Mouse (Mus musculus) hindbrain, embryonic 16.5 days (tissue): ENCODE results near the gene Sult1a1. TPM values are rescaled to one million over a fixed set of nuclear protein-coding genes. Genes with fewer than 3 reads are reported as not detected.

Experiments
- ATAC-seq: fragments of 200-750 bp; cut with Nextera tagmentation; 2 replicates; pipeline ENCODE4 v1.8.0; 2017; ENCODE audit warnings: moderate TSS enrichment, moderate library complexity
- H3K27ac ChIP-seq: fragments of 300-500 bp; sonication (generic); 2 replicates; pipeline ENCODE4 v1.5.1; 2014; ENCODE audit warnings: low read depth, mild to moderate bottlenecking, control low read depth, low read length, moderate library complexity
- H3K27me3 ChIP-seq: fragments of 300-500 bp; sonication (generic); replicated peaks from 2 replicates; pipeline ENCODE4 v1.6.1; 2014; ENCODE audit warnings: low read length; ENCODE audit not compliant: control insufficient read depth, insufficient read depth
- H3K36me3 ChIP-seq: fragments of 300-500 bp; sonication (generic); 2 replicates; pipeline ENCODE4 v1.6.1; 2014; ENCODE audit warnings: mild to moderate bottlenecking, low read length, moderate library complexity, mixed read lengths; ENCODE audit not compliant: control insufficient read depth, insufficient read depth
- H3K4me1 ChIP-seq: fragments of 300-500 bp; sonication (generic); 2 replicates; pipeline ENCODE4 v1.6.1; 2014; ENCODE audit warnings: low read depth, low read length; ENCODE audit not compliant: control insufficient read depth, insufficient read depth
- H3K4me2 ChIP-seq: fragments of 300-500 bp; sonication (generic); 2 replicates; pipeline ENCODE4 v1.6.1; 2014; ENCODE audit warnings: mild to moderate bottlenecking, low read length, control low read depth, moderate library complexity
- H3K4me3 ChIP-seq: fragments of 300-500 bp; sonication (generic); 2 replicates; pipeline ENCODE4 v1.5.1; 2014; ENCODE audit warnings: mild to moderate bottlenecking, low read length, control low read depth, moderate library complexity
- H3K9ac ChIP-seq: fragments of 300-500 bp; sonication (generic); 2 replicates; pipeline ENCODE4 v1.6.1; 2014; ENCODE audit warnings: low read depth, mild to moderate bottlenecking, control low read depth, low read length, moderate library complexity
- H3K9me3 ChIP-seq: fragments of 300-500 bp; sonication (generic); 2 replicates; pipeline ENCODE4 v1.6.1; 2014; ENCODE audit warnings: mild to moderate bottlenecking, low read length, moderate library complexity; ENCODE audit not compliant: control insufficient read depth
- WGBS: fragments of 180-500 bp; shearing (Covaris S2); extraction: QIAGEN DNeasy Blood & Tissue Kit; methylation state at CpG from one replicate; pipeline ENCODE4 v1.1.7; 2014; 5-methylcytosine and 5-hydroxymethylcytosine counted together
- polyA plus RNA-seq: library from polyadenylated mRNA; unstranded; fragments of >200 nt; fragmentation: Nextera tagmentation; extraction: Ambion mirVana; gene quantifications from 2 replicates; pipeline ENCODE4 v1.2.1, GENCODE M21; 2015

Gene Sult1a1
- polyA plus RNA-seq, result 11.9 and 12.0 TPM in 2 replicates

- 75% methylated on average over 1 of the region's 1 CpGs for WGBS
- no peaks in the 10 kb centered on the region for H3K9me3 ChIP-seq
- no peaks in the 10 kb centered on the region for H3K27me3 ChIP-seq
- no peak for ATAC-seq
- no peak within 1 kb of the TSS for H3K4me3 ChIP-seq
- H3K27ac ChIP-seq, result peak within 1 kb of the TSS; percentile 44; the same call in 1 of the 2 replicates
- H3K36me3 ChIP-seq, result peaks cover 16% of the 10 kb centered on the region; the same call in 1 of the 2 replicates
- H3K9ac ChIP-seq, result peak within 1 kb of the TSS; percentile 41; the same call in 1 of the 2 replicates
- no peak within 1 kb of the TSS for H3K4me2 ChIP-seq
- H3K4me1 ChIP-seq, result no peaks in the 10 kb centered on the region
Observed at GRCm38 (mm10) chr7:126676207-126676606, at the start of gene Sult1a1. Sult1a1 (minus strand) TSS chr7:126676432.

- peaks cover 4% of the 10 kb centered on the region; the same call in 1 of the 2 replicates for H3K9me3 ChIP-seq
- H3K27me3 ChIP-seq, result no peaks in the 10 kb centered on the region
- no peak overlapping the region for H3K27ac ChIP-seq
- no peaks in the 10 kb centered on the region for H3K4me1 ChIP-seq
- 78% methylated on average over 5 of the region's 5 CpGs for WGBS
- H3K4me2 ChIP-seq, result no peak overlapping the region
- H3K4me3 ChIP-seq, result no peak overlapping the region
- no peaks in the 10 kb centered on the region for H3K36me3 ChIP-seq
- no peak overlapping the region for H3K9ac ChIP-seq
- no peak for ATAC-seq
Observed at GRCm38 (mm10) chr7:126725667-126726066, 49.4 kb upstream of the Sult1a1 start.

DNA sequence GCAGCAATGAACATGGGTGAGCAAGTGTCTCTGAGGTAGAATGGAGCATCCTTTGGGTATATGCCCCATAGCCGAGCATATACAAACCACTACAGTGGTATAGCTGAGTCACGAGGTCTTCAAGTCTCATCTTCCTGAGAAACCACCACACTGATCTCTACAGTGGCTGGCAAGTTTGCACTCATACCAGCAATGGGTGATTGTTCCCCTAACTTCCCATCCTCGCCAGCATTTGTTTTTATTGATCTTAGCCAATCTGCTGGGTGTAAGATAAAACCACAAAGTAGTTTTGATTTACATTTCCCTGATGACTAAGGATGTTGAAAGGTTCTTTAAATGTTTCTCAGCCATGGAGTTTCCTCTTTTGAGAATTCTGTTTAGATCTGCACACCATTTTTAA lies 48.8 kb upstream of the Sult1a1 start:
- no peaks in the 10 kb centered on the region for H3K4me1 ChIP-seq
- no peak overlapping the region for H3K4me3 ChIP-seq
- no peak for ATAC-seq
- H3K27ac ChIP-seq, result no peak overlapping the region
- no peaks in the 10 kb centered on the region for H3K36me3 ChIP-seq
- H3K9me3 ChIP-seq, result peaks cover 4% of the 10 kb centered on the region; the same call in 1 of the 2 replicates
- 77% methylated on average over 3 of the region's 3 CpGs for WGBS
- no peak overlapping the region for H3K4me2 ChIP-seq
- H3K27me3 ChIP-seq, result no peaks in the 10 kb centered on the region
- H3K9ac ChIP-seq, result no peak overlapping the region

GRCm38 (mm10) chr7:126721635-126722034 lies 45.4 kb upstream of the Sult1a1 start:
- ATAC-seq, result no peak
- H3K36me3 ChIP-seq, result no peaks in the 10 kb centered on the region
- no peak overlapping the region for H3K27ac ChIP-seq
- H3K4me1 ChIP-seq, result no peaks in the 10 kb centered on the region
- no peaks in the 10 kb centered on the region for H3K27me3 ChIP-seq
- no peak overlapping the region for H3K4me2 ChIP-seq
- peaks cover 4% of the 10 kb centered on the region; the same call in 1 of the 2 replicates for H3K9me3 ChIP-seq
- no peak overlapping the region for H3K9ac ChIP-seq
- 94% methylated on average over 13 of the region's 13 CpGs for whole genome bisulfite sequencing
- H3K4me3 ChIP-seq, result no peak overlapping the region

- no peaks in the 10 kb centered on the region for H3K36me3 ChIP-seq
- no peak overlapping the region for H3K4me3 ChIP-seq
- H3K4me1 ChIP-seq, result no peaks in the 10 kb centered on the region
- peaks cover 4% of the 10 kb centered on the region; the same call in 1 of the 2 replicates for H3K9me3 ChIP-seq
- no peak overlapping the region for H3K27ac ChIP-seq
- H3K4me2 ChIP-seq, result no peak overlapping the region
- ATAC-seq, result no peak
- no peak overlapping the region for H3K9ac ChIP-seq
- no peaks in the 10 kb centered on the region for H3K27me3 ChIP-seq
- 93% methylated on average over 5 of the region's 5 CpGs for WGBS
Observed at GRCm38 (mm10) chr7:126718787-126719337, 42.6 kb upstream of the Sult1a1 start.

DNA sequence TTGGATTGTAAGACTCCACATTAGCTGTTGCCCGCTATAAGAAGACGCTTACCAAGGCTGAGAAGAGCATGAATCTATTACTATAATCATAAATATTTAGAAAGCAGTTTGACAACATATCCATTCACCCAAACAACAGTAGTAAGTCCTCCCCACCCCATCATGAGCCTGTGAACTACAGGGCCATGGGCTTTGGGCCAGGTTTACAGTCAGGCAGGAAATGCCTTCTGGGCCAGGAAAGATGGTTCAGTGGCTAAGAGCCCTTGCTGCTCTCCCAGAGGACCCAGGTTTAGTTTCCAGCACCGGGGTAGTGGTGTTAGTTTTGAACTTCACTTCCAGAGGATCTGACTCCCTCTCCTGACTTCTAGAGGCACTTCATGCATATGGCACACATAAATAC lies 41.3 kb upstream of the Sult1a1 start:
- no peak for ATAC-seq
- 92% methylated on average over 3 of the region's 3 CpGs for WGBS
- H3K36me3 ChIP-seq, result no peaks in the 10 kb centered on the region
- no peak overlapping the region for H3K4me2 ChIP-seq
- no peak overlapping the region for H3K4me3 ChIP-seq
- no peak overlapping the region for H3K27ac ChIP-seq
- H3K4me1 ChIP-seq, result no peaks in the 10 kb centered on the region
- no peaks in the 10 kb centered on the region; the same call in 1 of the 2 replicates for H3K9me3 ChIP-seq
- no peaks in the 10 kb centered on the region for H3K27me3 ChIP-seq
- H3K9ac ChIP-seq, result no peak overlapping the region

- Histone ChIP-seq H3K4me2 (no peak overlapping the region), H3K4me3 (no peak overlapping the region), H3K4me1 (no peaks in the 10 kb centered on the region), H3K27ac (no peak overlapping the region), H3K36me3 (no peaks in the 10 kb centered on the region), H3K27me3 (no peaks in the 10 kb centered on the region), H3K9me3 (no peaks in the 10 kb centered on the region; the same call in 1 of the 2 replicates), H3K9ac (no peak overlapping the region)
- WGBS, result 91% methylated on average over 4 of the region's 4 CpGs
- ATAC-seq, result no peak
Observed at GRCm38 (mm10) chr7:126715679-126716078, 39.4 kb upstream of the Sult1a1 start.

DNA sequence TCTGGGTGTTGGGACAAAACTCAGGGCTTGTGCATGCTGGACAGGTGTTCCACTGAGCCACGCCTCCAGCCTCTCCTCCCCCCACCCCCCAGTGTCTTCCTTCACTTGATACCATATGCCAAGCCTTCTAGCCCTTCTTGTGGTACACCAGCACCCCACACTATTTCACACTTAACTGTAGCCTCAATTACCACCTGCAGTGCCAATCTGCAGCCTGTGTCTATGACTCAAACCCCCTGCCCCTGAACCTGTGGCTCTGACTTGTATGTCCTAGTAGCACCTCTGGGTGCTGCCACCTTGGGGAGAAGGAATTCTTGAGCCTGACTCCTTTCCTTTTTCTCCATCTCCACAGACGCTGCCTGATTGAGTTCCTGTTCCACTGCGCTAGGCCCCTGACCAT lies 35.7 kb upstream of the Sult1a1 start:
- Histone ChIP-seq H3K27ac (no peak overlapping the region), H3K4me2 (no peak overlapping the region), H3K9ac (no peak overlapping the region), H3K4me3 (no peak overlapping the region), H3K36me3 (no peaks in the 10 kb centered on the region), H3K9me3 (peaks cover 2% of the 10 kb centered on the region; the same call in 1 of the 2 replicates), H3K27me3 (no peaks in the 10 kb centered on the region), H3K4me1 (no peaks in the 10 kb centered on the region)
- ATAC-seq, result no peak
- WGBS, result 76% methylated on average over 3 of the region's 3 CpGs

DNA sequence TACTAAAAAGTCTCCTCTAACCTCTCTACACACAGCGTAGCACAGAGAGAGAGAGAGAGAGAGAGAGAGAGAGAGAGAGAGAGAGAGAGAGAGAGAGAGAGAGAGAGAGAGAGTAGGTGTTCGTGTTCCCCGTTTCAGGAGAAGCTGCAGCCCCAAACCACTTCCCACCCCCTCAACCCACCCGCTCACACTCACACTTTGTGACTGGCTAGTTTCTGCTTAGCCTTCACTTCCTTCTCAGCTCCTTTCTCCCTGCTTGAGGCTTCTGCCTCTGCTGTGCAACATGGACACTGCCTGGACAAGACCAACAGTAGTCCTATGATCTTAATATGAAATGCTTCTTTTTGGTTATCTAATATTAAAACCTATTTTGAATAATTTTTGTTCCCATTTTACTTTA lies 34.0 kb upstream of the Sult1a1 start:
- Histone ChIP-seq H3K27ac (no peak overlapping the region), H3K36me3 (no peaks in the 10 kb centered on the region), H3K9ac (no peak overlapping the region), H3K4me2 (no peak overlapping the region), H3K9me3 (peaks cover 2% of the 10 kb centered on the region; the same call in 1 of the 2 replicates), H3K27me3 (no peaks in the 10 kb centered on the region), H3K4me1 (peaks cover under 1% of the 10 kb centered on the region), H3K4me3 (no peak overlapping the region)
- 73% methylated on average over 4 of the region's 4 CpGs for WGBS
- no peak for ATAC-seq
